Mouse (Mus musculus) urinary bladder, postnatal 36 days (tissue): ENCODE results near the gene Clic4.

Experiments
- DNase-seq, 2 experiments: peaks; one replicate each; pipeline ENCODE4 v3.0.0; 2022; ENCODE audit warnings: low spot score in 2 of 2, mixed read lengths in 1 of 2

Clic4 gene

DNA sequence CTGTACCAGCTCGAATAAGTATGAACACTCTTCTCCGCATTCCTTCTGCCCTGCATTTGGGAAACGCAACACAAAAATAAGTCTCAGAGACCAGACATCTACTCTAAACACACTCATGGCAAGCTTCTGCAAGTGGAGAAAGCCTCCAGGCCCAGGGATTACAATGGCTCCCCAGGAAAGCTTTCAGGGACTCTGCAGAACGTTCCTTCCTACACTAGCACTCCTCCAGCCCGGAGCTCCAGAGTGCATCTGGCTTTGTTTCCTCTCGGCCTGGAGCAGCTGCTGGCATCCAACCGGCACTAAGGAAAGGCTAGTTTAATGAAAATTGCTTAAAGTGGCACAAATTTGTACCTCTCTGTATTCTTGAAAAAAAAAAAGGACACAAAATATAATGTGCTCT is 14.1 kb downstream of the Clic4 start:
- no peak for DNase-seq

- DNase-seq = no peak
Measured at GRCm38 (mm10) chr4:135257881-135258476, 14.6 kb downstream of the Clic4 start.

GRCm38 (mm10) chr4:135256536-135257450 is 15.8 kb downstream of the Clic4 start:
- no peak for DNase-seq

DNA sequence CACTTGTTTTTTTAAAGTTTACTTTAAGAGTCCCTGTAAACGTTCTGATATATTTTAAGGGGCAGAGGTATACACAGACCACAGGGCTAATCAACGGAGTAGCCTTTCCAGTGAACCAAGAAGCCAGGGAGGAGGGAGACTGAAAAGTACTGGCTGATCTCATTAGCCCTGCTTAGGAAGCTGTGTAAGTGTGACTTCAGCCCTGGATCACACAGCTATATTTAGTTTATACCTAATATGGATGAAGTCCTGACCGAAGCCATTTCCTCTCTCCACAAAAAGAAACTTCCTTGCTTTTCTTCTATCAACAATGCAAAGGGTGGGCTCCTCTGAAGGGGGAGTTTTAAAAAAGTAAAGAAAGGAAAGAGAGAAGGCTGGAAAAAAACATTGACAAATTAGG is 17.8 kb downstream of the Clic4 start:
- no peak for DNase-seq

DNA sequence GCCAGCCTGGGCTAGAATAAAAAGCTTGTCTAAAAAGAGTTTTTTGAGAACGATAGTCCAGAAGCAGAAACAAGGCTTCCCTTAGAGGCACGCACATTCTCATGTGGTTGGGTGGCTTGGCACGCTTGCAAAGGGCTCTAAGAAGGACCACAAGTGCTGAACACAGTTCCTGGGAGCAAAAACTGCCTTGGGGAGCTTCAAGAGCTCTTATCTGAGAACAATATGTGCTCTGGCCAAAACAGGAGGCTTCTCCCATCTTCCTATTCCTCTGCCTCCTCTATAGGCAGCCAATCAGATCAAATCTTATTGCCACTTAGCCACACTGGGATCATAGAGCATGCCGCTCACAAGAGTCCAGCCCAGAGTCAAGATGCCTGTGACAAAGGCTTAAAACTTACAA is 18.3 kb downstream of the Clic4 start:
- no peak for DNase-seq

GRCm38 (mm10) chr4:135253239-135254039 is 19.2 kb downstream of the Clic4 start:
- no peak for DNase-seq

DNA sequence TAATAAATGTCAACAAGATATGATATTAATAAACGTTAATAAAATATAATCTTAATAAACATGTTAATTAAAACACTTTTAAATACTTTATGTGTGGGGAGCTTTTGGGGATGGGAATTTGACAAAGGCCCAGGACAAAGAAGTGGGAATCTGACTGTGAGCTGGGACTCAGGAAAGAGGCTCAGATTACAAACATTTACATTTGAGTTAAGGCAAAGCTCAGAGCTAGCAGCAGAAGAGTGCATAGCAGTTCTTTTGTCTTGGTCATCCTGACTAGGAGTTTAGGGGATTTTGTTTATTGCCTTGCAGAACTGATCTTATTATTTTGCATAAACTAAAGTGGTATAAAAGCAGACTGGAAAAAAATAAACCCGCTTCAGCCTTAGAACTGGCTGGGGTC is 20.8 kb downstream of the Clic4 start:
- no peak for DNase-seq

DNA sequence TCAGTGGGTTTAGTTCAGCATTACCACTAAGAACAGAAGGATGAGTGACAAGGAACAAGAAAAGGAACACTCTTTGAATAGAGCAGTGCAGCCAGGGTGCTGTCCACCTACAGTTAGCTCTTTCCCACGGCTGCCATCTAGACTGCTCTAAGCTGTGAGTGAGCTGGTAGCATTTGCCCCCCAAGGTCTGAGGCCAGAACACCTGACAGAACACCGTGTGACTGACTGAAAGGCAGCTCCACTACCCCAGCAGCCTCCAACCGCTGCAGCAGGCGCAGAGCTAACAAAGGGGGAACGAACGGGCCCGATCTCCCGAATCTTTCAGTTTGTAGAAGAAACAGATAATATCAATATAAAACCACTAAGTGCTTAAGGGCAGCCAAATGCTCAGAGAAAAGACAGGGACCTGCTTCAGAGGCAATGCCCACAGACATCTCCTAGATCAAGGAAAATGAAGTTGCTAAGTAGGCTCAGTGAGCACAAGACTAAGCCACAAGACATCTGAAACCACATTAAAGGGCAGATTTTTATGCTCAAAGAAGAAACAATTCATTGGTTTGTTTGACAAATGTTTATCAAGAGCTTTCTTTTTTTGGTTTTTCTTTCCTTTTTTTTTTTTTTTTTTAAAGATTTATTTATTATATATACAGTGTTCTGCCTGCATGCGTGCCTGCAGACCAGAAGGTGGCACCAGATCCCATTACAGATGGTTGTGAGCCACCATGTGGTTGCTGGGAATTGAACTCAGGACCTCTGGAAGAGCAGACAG is 24.2 kb downstream of the Clic4 start:
- DNase-seq = no peak

- DNase-seq = no peak
Measured at GRCm38 (mm10) chr4:135246866-135247756, 25.5 kb downstream of the Clic4 start.

DNA sequence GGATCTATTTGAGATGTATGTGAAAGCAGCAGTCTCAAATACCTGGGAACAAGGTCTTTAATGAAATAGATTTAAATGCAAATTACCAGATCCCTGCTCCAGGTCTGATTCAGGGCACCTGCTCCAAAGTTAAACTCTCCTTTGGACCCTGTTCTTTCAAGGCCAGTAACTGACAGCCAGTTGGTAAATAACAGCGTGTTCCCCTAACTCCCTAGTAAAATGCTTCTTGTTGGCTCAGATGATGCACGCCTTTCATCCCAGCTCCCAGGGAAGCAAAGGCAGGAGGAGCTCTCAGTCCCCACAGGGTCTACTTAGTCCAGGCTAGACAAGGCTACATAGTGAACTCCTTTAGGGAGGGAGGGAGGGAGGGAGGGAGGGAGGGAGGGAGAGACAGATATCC is 26.2 kb downstream of the Clic4 start:
- no peak for DNase-seq

- DNase-seq = no peak
Measured at GRCm38 (mm10) chr4:135245841-135246240, 26.8 kb downstream of the Clic4 start.

DNA sequence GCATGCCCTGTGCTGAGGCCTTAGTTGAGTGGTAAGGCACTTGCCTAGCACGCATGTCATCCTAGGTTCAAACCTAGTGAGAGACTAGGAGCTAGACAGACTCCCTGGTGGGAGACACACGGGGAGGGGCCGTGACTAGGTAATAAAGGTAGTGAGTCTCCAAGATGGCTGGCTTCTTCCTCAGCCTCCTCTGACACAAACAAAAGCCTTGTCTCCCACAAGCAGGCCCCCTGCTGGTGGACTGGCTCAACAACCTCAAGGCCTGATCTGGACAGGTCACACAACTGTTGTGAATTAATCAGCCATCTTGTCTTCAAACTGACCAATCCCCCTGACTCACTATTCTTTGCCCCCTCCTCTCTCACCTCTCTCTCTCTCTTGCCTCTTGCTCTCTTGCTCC is 28.3 kb downstream of the Clic4 start:
- no peak for DNase-seq

GRCm38 (mm10) chr4:135242913-135243541 is 29.6 kb downstream of the Clic4 start:
- DNase-seq = no peak

GRCm38 (mm10) chr4:135242383-135242782 is 30.2 kb downstream of the Clic4 start:
- no peak for DNase-seq

DNA sequence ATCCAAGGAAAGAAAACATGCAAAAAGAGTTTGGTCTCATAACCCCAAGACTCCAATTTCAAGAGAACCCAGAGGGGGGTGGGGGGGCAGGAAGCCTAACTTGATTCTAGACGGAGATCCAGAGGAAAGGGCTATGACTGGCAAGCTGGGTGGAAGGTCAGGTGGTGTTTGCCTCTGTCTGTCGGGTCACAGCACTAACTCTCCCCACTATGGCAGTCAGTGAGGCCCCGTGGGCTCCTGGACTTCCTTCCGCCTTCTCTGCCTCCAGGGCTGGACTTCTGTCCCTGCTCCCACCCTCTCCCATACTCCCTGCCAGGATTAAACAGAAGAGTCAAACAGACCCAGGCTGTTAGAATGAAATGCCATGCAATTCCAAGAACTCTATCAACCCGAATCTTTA is 30.9 kb downstream of the Clic4 start:
- no peak for DNase-seq

- DNase-seq = no peak
Measured at GRCm38 (mm10) chr4:135241106-135241505, 31.5 kb downstream of the Clic4 start.

GRCm38 (mm10) chr4:135240329-135240728 is 32.3 kb downstream of the Clic4 start:
- no peak for DNase-seq

- DNase-seq = no peak
Measured at GRCm38 (mm10) chr4:135238706-135239510, 33.7 kb downstream of the Clic4 start.

DNA sequence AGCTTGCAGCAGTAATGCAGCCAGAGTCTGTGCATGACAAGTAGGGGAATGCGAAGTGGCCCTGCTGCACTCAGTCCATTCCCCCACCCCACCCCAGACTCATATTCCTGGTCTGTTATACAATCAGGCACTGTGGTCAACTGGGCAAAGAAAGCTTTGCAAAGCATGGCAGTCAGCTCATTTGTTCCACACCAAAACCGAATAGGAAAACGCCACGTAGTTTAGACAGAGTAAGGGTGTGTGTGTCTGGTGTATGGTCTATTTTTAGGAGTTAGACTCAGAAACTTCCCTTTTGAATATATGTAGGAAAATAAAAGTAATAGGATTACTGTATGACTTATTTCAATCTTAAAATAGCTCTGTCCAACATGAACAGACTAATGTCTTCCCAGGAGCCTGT is 36.0 kb downstream of the Clic4 start:
- no peak for DNase-seq
